Mouse (Mus musculus) heart, embryonic 12.5 days (tissue): ENCODE data around the gene B3gat3. TPM values are rescaled to one million over a fixed set of nuclear protein-coding genes. Genes with fewer than 3 reads are reported as not detected.
A peak's percentile ranks its signal among the peaks of the same experiment; 100 is the strongest.

Experiments
- ATAC-seq: fragments of 200-750 bp; cut with Nextera tagmentation; 2 replicates; pipeline ENCODE4 v1.8.0; 2017; ENCODE audit warnings: moderate TSS enrichment, moderate library complexity; ENCODE audit not compliant: insufficient number of reproducible peaks, low FRiP score
- H3K27ac ChIP-seq: fragments of 300-500 bp; sonication (generic); 2 replicates; pipeline ENCODE4 v1.5.1; 2016; ENCODE audit warnings: mild to moderate bottlenecking, moderate library complexity; ENCODE audit not compliant: poor library complexity, severe bottlenecking
- H3K27me3 ChIP-seq: fragments of 300-500 bp; sonication (generic); replicated peaks from 2 replicates; pipeline ENCODE4 v1.6.1; 2016; ENCODE audit warnings: mild to moderate bottlenecking, moderate library complexity
- H3K36me3 ChIP-seq: fragments of 300-500 bp; sonication (generic); 2 replicates; pipeline ENCODE4 v1.6.1; 2016; ENCODE audit warnings: mild to moderate bottlenecking, moderate library complexity
- H3K4me1 ChIP-seq: fragments of 300-500 bp; sonication (generic); replicated peaks from 2 replicates; pipeline ENCODE4 v1.6.1; 2016; ENCODE audit warnings: mild to moderate bottlenecking
- H3K4me2 ChIP-seq: fragments of 300-500 bp; sonication (generic); 2 replicates; pipeline ENCODE4 v1.6.1; 2016; ENCODE audit warnings: mild to moderate bottlenecking, moderate library complexity
- H3K4me3 ChIP-seq: fragments of 300-500 bp; sonication (generic); 2 replicates; pipeline ENCODE4 v1.5.1; 2016; ENCODE audit warnings: mild to moderate bottlenecking
- H3K9ac ChIP-seq: fragments of 300-500 bp; sonication (generic); 2 replicates; pipeline ENCODE4 v1.6.1; 2016; ENCODE audit warnings: mild to moderate bottlenecking, moderate library complexity
- H3K9me3 ChIP-seq: fragments of 300-500 bp; sonication (generic); replicated peaks from 2 replicates; pipeline ENCODE4 v1.6.1; 2016; ENCODE audit warnings: mild to moderate bottlenecking, moderate library complexity
- WGBS: fragments of 180-500 bp; shearing (Covaris S2); methylation state at CpG from one replicate; pipeline ENCODE4 v1.1.7; 2016; 5-methylcytosine and 5-hydroxymethylcytosine counted together
- polyA plus RNA-seq: library from polyadenylated mRNA; unstranded; fragments of >200 nt; fragmentation: Nextera tagmentation; extraction: Ambion mirVana; gene quantifications from 2 replicates; pipeline ENCODE4 v1.2.1, GENCODE M21; 2016

Gene B3gat3
- polyA plus RNA-seq, 1 experiment from 2014 or later = 46.8 TPM

DNA sequence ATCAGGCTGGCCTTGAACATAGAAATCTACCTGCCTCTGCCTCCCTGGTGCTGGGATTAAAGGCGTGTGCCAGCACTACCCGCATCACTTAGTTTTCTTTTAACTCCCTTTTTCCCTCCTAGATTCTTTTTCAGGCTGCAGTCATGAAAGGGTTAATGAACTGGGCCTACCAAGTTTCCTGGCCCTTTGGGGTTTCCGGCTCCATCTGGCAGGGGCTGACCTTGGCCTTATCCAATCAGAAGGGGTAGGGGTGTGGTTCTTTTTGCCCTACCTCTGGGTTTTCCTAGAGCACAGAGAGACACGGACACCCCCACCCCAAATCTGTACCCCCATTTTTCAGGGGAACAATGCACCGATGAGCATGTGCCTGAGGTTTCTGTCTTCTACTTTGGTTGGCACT is 24.6 kb downstream of the B3gat3 start:
- H3K4me1 ChIP-seq = peaks cover 35% of the 10 kb centered on the region
- peak overlapping the region; percentile 18 for H3K4me3 ChIP-seq
- no peaks in the 10 kb centered on the region for H3K27me3 ChIP-seq
- 39% methylated on average over 5 of the region's 5 CpGs for WGBS
- H3K9ac ChIP-seq = peak overlapping the region; percentile 33; the same call in 1 of the 2 replicates
- ATAC-seq = no peak
- H3K27ac ChIP-seq = peak overlapping the region; percentile 13
- no peaks in the 10 kb centered on the region for H3K9me3 ChIP-seq
- peaks cover 60% of the 10 kb centered on the region for H3K36me3 ChIP-seq
- H3K4me2 ChIP-seq = peak overlapping the region; percentile 50

DNA sequence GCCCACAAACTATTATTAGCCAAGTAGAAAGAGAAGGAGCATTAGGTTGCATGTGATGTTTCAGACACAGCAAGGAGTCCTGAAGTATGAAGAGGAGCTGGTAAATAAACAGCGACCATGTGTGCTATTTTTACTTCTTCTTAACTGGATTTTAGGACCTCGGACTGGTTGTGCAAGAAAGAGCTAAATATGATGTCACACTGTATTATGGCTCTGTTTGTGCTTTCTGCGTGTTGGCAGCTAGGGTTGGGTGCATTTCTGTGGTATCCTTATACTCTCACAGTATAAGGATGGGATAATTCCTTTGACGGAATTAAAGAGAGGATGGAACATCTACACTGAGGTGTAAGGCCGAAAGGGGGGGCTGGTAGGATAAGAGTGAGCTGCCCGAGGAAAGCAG is 25.1 kb downstream of the B3gat3 start:
- H3K27me3 ChIP-seq = no peaks in the 10 kb centered on the region
- no peak for ATAC-seq
- H3K4me2 ChIP-seq = peak overlapping the region; percentile 50
- peaks cover 64% of the 10 kb centered on the region for H3K36me3 ChIP-seq
- 82% methylated on average over 6 of the region's 6 CpGs for WGBS
- peaks cover 34% of the 10 kb centered on the region for H3K4me1 ChIP-seq
- 0 out of 2 replicates have a peak overlapping the region, but pooled peaks have one; percentile 33 for H3K9ac ChIP-seq
- H3K9me3 ChIP-seq = no peaks in the 10 kb centered on the region
- peak overlapping the region; percentile 13; the same call in 1 of the 2 replicates for H3K27ac ChIP-seq
- peak overlapping the region; percentile 18 for H3K4me3 ChIP-seq

DNA sequence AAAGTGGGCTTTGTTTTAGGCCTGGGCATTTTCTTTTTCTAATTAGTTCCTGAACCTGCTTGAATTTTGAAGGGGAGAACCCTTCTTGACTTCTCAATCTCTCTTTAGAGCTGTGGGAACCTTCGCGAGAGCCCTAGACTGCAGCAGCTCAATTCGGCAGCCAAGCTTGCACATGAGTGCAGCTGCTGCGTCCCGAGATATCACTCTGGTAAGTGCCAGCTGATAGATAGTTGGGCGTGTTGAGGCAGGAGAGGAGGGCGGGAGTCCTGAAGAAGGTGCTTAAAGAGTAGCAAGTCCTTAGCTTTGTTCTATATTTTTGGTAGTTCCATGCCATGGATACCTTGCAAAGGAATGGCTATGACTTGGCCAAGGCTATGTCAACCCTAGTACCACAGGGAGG is 26.8 kb downstream of the B3gat3 start:
- H3K9ac ChIP-seq = no peak overlapping the region
- H3K9me3 ChIP-seq = no peaks in the 10 kb centered on the region
- no peak overlapping the region for H3K4me2 ChIP-seq
- H3K4me3 ChIP-seq = no peak overlapping the region
- H3K4me1 ChIP-seq = peaks cover 23% of the 10 kb centered on the region
- H3K27ac ChIP-seq = no peak overlapping the region
- H3K27me3 ChIP-seq = no peaks in the 10 kb centered on the region
- no peak for ATAC-seq
- H3K36me3 ChIP-seq = peaks cover 81% of the 10 kb centered on the region
- 84% methylated on average over 7 of the region's 7 CpGs for WGBS

DNA sequence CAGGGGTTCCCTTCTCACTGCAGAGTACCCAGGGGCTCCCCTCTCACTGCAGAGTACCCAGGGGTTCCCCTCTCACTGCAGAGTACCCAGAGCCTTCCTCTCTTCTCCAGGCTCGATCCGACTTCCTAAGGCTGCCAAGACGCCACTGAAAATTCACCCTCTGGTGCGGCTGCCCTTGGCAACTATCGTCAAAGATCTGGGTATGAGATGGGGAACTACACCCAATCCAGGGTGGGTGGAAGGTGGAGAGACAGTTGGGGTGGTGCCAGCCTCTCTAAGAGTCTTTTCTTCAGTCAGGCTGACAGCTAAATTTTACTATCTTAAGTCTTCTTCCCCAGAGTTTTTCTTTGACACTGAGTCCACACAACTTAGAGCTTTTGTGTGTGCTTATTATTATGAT is 30.0 kb downstream of the B3gat3 start:
- no peak overlapping the region for H3K27ac ChIP-seq
- WGBS = 94% methylated on average over 5 of the region's 5 CpGs
- no peak for ATAC-seq
- H3K4me1 ChIP-seq = peaks cover 19% of the 10 kb centered on the region
- H3K36me3 ChIP-seq = peaks cover 74% of the 10 kb centered on the region
- H3K9ac ChIP-seq = no peak overlapping the region
- no peaks in the 10 kb centered on the region for H3K27me3 ChIP-seq
- H3K4me2 ChIP-seq = no peak overlapping the region
- H3K9me3 ChIP-seq = no peaks in the 10 kb centered on the region
- no peak overlapping the region for H3K4me3 ChIP-seq

DNA sequence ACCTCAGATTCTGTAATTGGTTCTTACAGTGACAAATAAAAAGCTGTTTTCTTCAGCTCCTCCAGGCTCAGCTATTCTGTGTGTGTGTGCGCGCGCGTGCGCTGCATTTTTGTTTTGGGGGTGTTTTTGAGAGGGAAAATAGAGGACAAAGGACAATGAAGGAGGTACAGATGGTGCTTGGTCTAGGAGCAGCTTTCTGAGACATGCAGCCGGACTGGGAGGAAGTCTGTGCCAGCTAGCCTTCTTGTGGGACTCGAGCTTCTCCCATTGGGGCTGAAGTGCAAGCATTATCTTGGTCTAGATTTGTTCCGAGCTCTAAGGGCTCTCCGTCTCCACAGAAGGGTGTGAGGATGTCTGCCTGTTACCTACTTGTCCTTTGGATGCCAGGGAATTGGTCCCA is 32.1 kb downstream of the B3gat3 start:
- no peak for ATAC-seq
- Histone ChIP-seq H3K27me3 (no peaks in the 10 kb centered on the region), H3K4me2 (0 out of 2 replicates have a peak overlapping the region, but pooled peaks have one; percentile 81), H3K4me1 (peaks cover 16% of the 10 kb centered on the region), H3K27ac (no peak overlapping the region), H3K9me3 (no peaks in the 10 kb centered on the region), H3K9ac (no peak overlapping the region; the same call in 1 of the 2 replicates), H3K36me3 (peaks cover 73% of the 10 kb centered on the region), H3K4me3 (no peak overlapping the region)
- WGBS = 88% methylated on average over 9 of the region's 9 CpGs

DNA sequence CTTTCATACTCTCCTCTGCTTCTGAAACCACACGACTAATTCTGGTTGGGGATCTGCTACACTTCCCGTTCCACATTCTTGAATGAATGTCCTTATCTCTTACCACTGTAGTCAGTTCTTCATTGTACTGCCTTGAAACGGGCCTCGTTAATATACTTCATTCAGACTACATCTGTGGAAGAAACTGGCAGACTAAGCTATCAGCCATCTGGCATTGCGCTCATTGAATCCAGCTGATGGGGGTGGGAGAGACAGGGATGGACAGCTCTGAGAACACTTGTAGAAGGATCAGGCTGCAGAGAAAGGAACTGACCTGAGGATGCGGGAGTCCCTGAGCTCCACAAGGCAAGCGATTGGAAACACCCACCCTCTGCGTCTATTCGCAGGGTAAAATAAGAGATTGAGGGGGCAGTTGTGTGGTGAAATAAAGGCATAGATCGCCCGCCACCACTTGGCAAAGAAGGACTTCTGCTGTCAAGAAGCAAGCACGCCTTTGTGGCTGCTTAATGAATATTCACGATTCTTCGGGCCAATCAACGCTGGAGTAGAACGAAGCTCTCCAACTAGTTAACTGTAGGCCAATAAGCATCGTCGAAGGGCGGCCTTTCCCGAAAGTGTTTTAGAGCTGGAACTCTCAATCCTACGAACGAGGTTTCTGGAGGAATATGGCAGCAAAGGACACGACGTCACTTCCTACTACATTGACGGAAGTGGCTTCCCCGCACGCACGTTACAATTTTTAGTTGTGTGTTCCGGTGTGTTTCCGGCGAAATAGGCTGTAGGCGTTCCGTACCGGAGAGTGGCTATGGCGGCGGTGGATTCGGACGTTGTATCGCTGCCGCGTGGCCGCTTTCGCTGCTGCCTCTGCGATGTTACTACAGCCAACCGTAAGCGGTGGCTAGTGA is 33.2 kb downstream of the B3gat3 start, which contains the start of gene Tut1:
Gene Tut1, plus strand, starts transcription at position 713 of the 905 bp plus-strand sequence.
- peak; percentile 90 for ATAC-seq
- 1% methylated on average over 46 of the region's 46 CpGs for WGBS
- no peaks in the 10 kb centered on the region for H3K27me3 ChIP-seq
- peak within 1 kb of the TSS; percentile 76 for H3K27ac ChIP-seq
- peak within 1 kb of the TSS; percentile 87 for H3K4me3 ChIP-seq
- peaks cover 71% of the 10 kb centered on the region for H3K36me3 ChIP-seq
- no peaks in the 10 kb centered on the region for H3K9me3 ChIP-seq
- peaks cover 16% of the 10 kb centered on the region for H3K4me1 ChIP-seq
- peak within 1 kb of the TSS; percentile 81 for H3K4me2 ChIP-seq
- H3K9ac ChIP-seq = peak within 1 kb of the TSS; percentile 86

DNA sequence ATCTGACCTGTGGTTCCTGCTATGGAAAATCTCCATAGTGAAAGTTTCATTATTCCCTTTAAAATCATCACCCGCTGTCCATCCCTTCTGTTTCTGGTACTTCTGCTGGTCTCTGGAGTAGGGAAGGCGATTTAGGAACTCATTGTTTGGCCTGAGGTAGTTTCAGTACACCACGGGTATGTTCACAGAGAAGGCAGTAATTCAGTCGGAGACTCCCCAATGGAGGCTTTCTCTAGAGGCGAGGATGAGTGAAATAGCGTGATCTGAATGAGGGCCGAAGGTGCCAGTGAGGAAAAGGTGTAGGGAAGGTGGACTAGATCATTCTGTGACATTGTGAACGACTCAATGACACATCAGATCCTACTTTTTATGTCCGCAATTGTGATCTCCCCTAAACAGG is 34.0 kb downstream of the B3gat3 start:
- peak overlapping the region; percentile 86 for H3K9ac ChIP-seq
- H3K4me3 ChIP-seq = peak overlapping the region; percentile 87
- WGBS = 10% methylated on average over 9 of the region's 9 CpGs
- no peak for ATAC-seq
- H3K9me3 ChIP-seq = no peaks in the 10 kb centered on the region
- H3K27me3 ChIP-seq = no peaks in the 10 kb centered on the region
- H3K4me2 ChIP-seq = peak overlapping the region; percentile 81
- peak overlapping the region; percentile 65 for H3K27ac ChIP-seq
- H3K36me3 ChIP-seq = peaks cover 69% of the 10 kb centered on the region
- H3K4me1 ChIP-seq = peaks cover 16% of the 10 kb centered on the region

DNA sequence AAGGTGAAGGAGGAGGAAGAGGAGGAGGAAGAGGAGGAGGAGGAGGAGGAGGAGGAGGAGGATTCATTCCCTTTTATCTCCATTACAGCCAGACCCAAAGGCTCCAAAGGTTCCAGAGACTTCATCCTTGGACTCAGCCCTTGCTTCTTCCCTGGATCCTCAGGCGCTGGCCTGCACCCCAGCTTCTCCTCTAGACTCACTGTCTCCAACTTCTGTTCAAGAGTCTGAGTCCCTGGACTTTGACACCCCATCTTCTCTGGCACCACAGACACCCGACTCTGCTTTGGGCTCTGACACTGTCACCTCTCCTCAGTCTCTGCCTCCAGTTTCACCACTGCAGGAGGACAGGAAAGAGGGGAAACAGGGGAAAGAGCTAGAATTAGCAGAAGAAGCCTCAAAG is 42.1 kb downstream of the B3gat3 start:
- Histone ChIP-seq H3K36me3 (peaks cover 83% of the 10 kb centered on the region), H3K27me3 (no peaks in the 10 kb centered on the region), H3K4me3 (no peak overlapping the region), H3K4me2 (no peak overlapping the region), H3K9ac (no peak overlapping the region), H3K4me1 (peaks cover 12% of the 10 kb centered on the region), H3K9me3 (no peaks in the 10 kb centered on the region), H3K27ac (no peak overlapping the region)
- ATAC-seq = no peak
- 81% methylated on average over 2 of the region's 2 CpGs for WGBS

DNA sequence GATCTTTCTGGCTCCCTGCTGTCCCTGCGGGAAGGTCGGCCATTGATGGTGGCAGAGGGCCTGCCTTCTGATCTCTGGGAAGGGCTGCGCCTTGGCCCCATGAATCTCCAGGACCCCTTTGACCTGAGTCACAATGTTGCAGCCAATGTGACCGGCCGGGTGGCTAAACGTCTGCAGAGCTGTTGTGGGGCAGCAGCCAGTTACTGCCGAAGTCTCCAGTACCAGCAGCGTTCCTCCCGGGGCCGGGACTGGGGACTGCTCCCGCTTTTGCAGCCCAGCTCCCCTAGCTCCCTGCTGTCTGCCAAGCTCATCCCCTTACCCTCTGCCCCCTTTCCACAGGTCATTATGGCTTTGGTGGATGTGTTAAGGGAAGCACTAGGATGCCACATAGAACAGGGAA is 44.9 kb downstream of the B3gat3 start:
- Histone ChIP-seq H3K27ac (no peak overlapping the region), H3K9ac (peak overlapping the region; percentile 72; the same call in 1 of the 2 replicates), H3K4me2 (no peak overlapping the region), H3K4me3 (no peak overlapping the region), H3K9me3 (no peaks in the 10 kb centered on the region), H3K4me1 (peaks cover 23% of the 10 kb centered on the region), H3K27me3 (no peaks in the 10 kb centered on the region), H3K36me3 (peaks cover 75% of the 10 kb centered on the region)
- ATAC-seq = no peak
- 89% methylated on average over 11 of the region's 11 CpGs for WGBS

DNA sequence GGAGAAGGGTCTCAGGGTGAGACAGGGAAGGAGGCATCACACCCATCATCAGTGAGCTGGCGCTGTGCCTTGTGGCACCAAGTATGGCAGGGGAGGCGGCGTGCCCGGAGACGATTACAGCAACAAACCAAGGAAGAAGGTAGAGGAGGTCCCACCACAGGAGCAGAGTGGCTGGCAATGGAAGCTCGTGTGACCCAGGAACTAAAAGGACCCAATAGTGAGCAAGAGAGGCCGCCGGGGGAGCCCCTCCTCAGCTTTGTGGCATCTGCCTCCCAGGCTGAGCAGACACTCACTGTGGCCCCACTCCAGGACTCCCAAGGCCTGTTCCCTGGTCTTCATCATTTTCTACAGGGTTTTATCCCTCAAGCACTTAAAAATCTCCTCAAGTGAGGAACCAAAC is 45.6 kb downstream of the B3gat3 start:
- Histone ChIP-seq H3K9me3 (no peaks in the 10 kb centered on the region), H3K4me3 (peak overlapping the region; percentile 89), H3K9ac (peak overlapping the region; percentile 72), H3K4me1 (peaks cover 23% of the 10 kb centered on the region), H3K4me2 (peak overlapping the region; percentile 75), H3K27ac (peak overlapping the region; percentile 92), H3K27me3 (no peaks in the 10 kb centered on the region), H3K36me3 (peaks cover 75% of the 10 kb centered on the region)
- ATAC-seq = no peak
- 73% methylated on average over 8 of the region's 8 CpGs for WGBS

DNA sequence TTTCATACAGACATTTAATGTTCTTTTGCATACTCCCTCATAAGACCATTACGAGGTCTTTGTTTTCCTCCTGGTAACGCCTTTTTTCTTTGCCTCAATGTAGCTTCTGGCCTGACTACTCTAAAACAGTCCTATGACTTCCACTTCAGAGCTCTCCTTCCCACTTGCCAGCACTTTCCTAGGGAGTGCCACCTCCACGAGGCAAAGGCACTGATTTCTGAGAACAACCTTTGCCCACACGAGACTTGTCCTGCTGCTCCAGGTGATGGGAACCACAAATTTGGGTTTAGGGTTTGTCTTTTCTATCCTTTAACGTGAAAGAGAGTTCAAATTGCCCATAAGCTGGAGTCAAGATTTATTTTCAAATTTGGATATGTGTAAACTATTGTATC is 46.0 kb downstream of the B3gat3 start:
- H3K9me3 ChIP-seq = no peaks in the 10 kb centered on the region
- H3K36me3 ChIP-seq = peaks cover 75% of the 10 kb centered on the region
- WGBS = 35% methylated on average over 5 of the region's 5 CpGs
- H3K4me1 ChIP-seq = peaks cover 23% of the 10 kb centered on the region
- H3K4me3 ChIP-seq = peak overlapping the region; percentile 89
- peak overlapping the region; percentile 75 for H3K4me2 ChIP-seq
- no peaks in the 10 kb centered on the region for H3K27me3 ChIP-seq
- H3K9ac ChIP-seq = peak overlapping the region; percentile 72
- no peak for ATAC-seq
- H3K27ac ChIP-seq = peak overlapping the region; percentile 92
